Mouse (Mus musculus) macrophage (primary cell): ENCODE measurements around the gene Efhd1. TPM values are rescaled to one million over a fixed set of nuclear protein-coding genes. Genes with fewer than 3 reads are reported as not detected.
A peak's percentile ranks its signal among the peaks of the same experiment; 100 is the strongest.

Experiments
- H3K27ac ChIP-seq: fragments of 350-480 bp; formaldehyde crosslinking; 2 replicates; pipeline ENCODE4 v1.9.0; 2021
- H3K36me3 ChIP-seq: fragments of 350-480 bp; formaldehyde crosslinking; 2 replicates; pipeline ENCODE4 v1.9.0; 2021; ENCODE audit errors: inconsistent target
- H3K4me3 ChIP-seq: fragments of 350-480 bp; formaldehyde crosslinking; 2 replicates; pipeline ENCODE4 v1.9.0; 2021; ENCODE audit errors: inconsistent target
- H3K79me2 ChIP-seq: fragments of 350-480 bp; formaldehyde crosslinking; 2 replicates; pipeline ENCODE4 v1.9.0; 2021; ENCODE audit errors: inconsistent target
- WGBS: methylation state at CpG from one replicate; pipeline ENCODE4 v1.1.7; 2026; ENCODE audit warnings: inconsistent platforms; ENCODE audit not compliant: missing documents; 5-methylcytosine and 5-hydroxymethylcytosine counted together
- polyA plus RNA-seq: library from polyadenylated mRNA; stranded (reverse); fragments of 250-400 nt; gene quantifications from 3 replicates; pipeline ENCODE4 v1.2.4, GENCODE M21; 2018; ENCODE audit warnings: inconsistent platforms

The Efhd1 gene
- polyA plus RNA-seq, 1 experiment from 2014 or later: 0.13 TPM

DNA sequence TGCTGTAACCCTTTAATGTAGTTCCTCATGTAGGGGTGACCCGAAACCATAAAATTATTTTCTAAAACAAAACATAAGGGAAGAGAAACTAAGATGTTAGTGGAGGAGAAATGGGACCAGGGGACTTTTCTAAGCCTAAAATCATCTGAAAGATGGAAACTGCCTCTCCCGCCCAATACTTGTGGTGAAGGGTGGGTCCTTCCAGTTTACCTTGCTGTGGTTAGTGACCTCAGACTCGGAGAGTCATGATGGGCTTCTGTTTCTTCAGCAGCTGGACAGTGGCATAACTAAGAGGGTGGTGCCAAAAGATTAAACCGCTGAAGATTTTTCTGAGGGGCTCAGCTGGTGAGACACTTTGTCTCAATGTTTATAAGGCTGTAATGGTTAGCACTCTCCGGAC is 16.1 kb downstream of the Efhd1 start:
- Histone ChIP-seq H3K79me2 (no peaks in the 10 kb centered on the region), H3K36me3 (no peaks in the 10 kb centered on the region), H3K4me3 (no peak overlapping the region), H3K27ac (no peak overlapping the region)
- 56% methylated on average over 5 of the region's 5 CpGs for WGBS

DNA sequence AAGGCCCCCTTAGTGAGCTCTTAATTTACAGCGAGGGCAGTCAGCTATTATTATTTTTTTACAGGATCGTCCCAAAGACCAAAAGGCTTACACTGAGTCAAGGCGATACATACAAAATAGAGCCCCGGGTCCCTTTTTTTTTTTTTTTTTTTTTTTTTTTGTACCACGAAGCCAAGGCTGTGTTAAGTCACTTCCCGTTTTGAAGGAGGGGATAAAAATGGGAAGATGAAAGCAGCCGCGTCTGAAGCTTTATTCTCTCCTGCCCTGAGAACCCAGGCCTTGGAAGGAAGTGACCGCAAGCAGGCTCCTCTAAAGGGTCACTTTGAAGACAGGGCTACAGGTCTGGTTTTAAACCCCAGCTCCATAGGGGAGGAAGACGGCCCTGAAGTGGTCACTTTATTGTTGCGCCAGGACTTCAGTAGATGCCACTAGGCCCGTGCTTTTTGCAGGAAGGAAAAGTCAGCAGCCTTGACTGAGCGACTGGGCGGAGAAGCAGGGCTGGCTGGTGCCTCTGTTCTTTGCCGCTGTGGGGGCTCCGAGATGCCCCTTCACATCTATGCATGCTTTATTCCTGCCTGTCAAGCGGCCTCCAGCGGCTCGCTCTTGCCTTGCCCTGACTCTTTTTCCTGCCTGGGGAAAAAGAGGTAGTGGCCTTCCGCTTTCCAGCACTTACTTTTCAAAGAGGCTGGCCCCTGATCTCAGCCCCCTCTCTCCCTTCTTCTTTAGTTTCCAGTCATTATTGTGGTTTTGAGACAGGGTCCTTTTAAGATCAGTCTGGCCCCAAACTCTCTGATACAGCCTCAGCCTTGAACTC is 17.6 kb downstream of the Efhd1 start:
- Histone ChIP-seq H3K4me3 (peak overlapping the region; percentile 2; the same call in 1 of the 2 replicates), H3K79me2 (no peaks in the 10 kb centered on the region), H3K27ac (no peak overlapping the region), H3K36me3 (no peaks in the 10 kb centered on the region)
- WGBS: 7% methylated on average over 18 of the region's 20 CpGs

- H3K4me3 ChIP-seq: no peak overlapping the region
- H3K36me3 ChIP-seq: no peaks in the 10 kb centered on the region
- 71% methylated on average over 6 of the region's 6 CpGs for WGBS
- H3K79me2 ChIP-seq: no peaks in the 10 kb centered on the region
- H3K27ac ChIP-seq: no peak overlapping the region
Observed at GRCm38 (mm10) chr1:87282413-87282788, 18.2 kb downstream of the Efhd1 start.

- 98% methylated on average over 10 of the region's 10 CpGs for WGBS
- Histone ChIP-seq H3K4me3 (no peak overlapping the region), H3K36me3 (no peaks in the 10 kb centered on the region), H3K79me2 (no peaks in the 10 kb centered on the region), H3K27ac (no peak overlapping the region)
Observed at GRCm38 (mm10) chr1:87283410-87283960, 19.3 kb downstream of the Efhd1 start.

GRCm38 (mm10) chr1:87287105-87287504 is 22.9 kb downstream of the Efhd1 start:
- Histone ChIP-seq H3K36me3 (no peaks in the 10 kb centered on the region), H3K79me2 (no peaks in the 10 kb centered on the region)
- 93% methylated on average over 2 of the region's 2 CpGs for WGBS

GRCm38 (mm10) chr1:87291416-87291815 is 27.3 kb downstream of the Efhd1 start:
- Histone ChIP-seq H3K36me3 (no peaks in the 10 kb centered on the region), H3K79me2 (no peaks in the 10 kb centered on the region), H3K4me3 (no peak overlapping the region), H3K27ac (no peak overlapping the region)
- 82% methylated on average over 8 of the region's 8 CpGs for WGBS

More at GRCm38 (mm10) chr1:87287105-87287504, 22.9 kb downstream of the Efhd1 start:
- H3K4me3 ChIP-seq: no peak overlapping the region
- no peak overlapping the region for H3K27ac ChIP-seq

DNA sequence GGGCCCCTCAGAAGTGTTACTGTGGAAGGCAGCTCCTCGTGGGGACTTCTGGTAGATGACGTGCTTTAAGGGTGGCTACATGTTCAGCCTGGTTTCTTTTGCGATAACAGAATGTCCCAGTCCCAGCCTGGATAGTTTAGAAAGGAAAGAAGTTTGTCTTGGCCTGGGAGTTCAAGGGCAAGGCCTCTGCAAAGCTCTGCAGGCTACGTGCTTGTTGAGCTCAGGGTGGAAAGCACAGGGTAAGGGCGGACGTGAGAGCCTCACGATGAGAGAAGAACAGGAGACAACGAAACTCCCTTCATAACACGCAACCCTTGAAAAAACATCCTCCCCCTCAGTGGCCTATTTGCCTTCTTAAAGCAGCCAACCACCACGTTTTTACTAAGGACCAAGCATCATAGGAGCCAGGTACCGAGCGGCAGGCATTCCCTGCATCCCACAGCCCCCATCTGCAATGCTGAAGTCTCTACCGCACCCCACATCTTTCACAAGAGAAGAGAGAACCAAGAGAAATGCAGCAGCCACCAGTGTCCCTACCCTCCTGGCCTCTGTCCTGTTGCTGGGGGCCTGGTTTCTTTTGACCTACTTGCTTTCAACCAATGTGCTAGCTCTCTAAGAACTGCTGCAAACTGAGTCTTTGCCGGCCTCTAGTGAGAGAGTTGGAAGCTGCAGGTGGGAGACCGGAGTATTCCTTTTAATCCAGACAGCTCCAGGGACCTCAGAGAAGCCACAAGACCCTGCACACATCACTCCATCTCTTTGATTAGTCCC is 28.4 kb downstream of the Efhd1 start:
- no peaks in the 10 kb centered on the region for H3K36me3 ChIP-seq
- no peak overlapping the region for H3K27ac ChIP-seq
- H3K79me2 ChIP-seq: no peaks in the 10 kb centered on the region
- 82% methylated on average over 15 of the region's 15 CpGs for WGBS
- no peak overlapping the region for H3K4me3 ChIP-seq

GRCm38 (mm10) chr1:87294063-87294710 is 30.0 kb downstream of the Efhd1 start:
- Histone ChIP-seq H3K27ac (no peak overlapping the region), H3K36me3 (no peaks in the 10 kb centered on the region), H3K79me2 (no peaks in the 10 kb centered on the region), H3K4me3 (no peak overlapping the region)
- 87% methylated on average over 4 of the region's 4 CpGs for WGBS

DNA sequence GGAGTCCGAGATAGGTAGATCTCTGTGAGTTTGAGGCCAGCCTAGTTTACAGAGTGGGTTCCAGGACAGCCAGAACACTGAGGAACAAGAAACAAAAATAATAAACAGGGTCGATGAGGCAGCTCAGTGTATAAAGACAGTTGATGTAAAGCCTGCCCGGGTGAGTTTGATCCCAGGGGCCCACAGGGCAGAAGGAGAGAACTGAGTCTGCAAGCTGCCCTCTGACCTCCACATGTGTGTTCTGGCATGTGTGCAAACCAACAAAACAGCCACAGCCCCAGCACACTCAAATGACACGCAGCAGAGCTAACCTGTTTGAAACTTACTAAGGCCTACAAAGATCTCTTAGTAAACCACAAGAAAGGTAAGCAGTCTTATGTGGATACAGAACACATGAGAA is 30.8 kb downstream of the Efhd1 start:
- Histone ChIP-seq H3K4me3 (no peak overlapping the region), H3K79me2 (no peaks in the 10 kb centered on the region), H3K36me3 (no peaks in the 10 kb centered on the region), H3K27ac (no peak overlapping the region)
- WGBS: 89% methylated on average over 4 of the region's 4 CpGs

DNA sequence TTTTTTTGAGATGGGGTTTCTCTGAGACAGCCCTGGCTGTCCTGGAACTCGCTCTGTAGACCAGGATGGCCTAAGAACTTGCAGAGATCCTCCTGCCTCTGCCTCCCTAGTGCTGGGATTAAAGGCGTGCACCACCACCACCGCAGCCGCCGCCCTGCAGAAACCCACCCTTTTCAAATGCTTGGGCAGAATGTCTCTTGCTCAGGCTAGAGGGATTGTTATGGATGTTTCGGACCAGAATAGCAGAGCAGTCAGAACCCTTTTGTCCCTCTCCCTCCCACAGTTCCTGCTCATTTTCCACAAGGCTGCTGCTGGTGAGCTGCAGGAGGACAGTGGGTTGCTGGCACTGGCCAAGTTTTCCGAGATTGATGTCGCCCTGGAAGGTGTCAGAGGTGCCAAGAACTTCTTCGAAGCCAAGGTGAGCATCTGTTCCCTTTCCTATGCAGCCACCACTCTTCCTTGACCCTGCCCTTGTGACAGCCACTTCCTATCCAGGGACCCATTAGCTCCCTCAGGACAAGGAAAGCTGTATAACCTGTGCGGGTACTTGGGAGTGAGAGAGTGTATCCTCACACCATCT is 33.3 kb downstream of the Efhd1 start:
- WGBS: 91% methylated on average over 10 of the region's 10 CpGs
- Histone ChIP-seq H3K4me3 (no peak overlapping the region), H3K79me2 (no peaks in the 10 kb centered on the region), H3K36me3 (no peaks in the 10 kb centered on the region), H3K27ac (no peak overlapping the region)

- H3K4me3 ChIP-seq: no peak overlapping the region
- H3K27ac ChIP-seq: no peak overlapping the region
- no peaks in the 10 kb centered on the region for H3K36me3 ChIP-seq
- H3K79me2 ChIP-seq: no peaks in the 10 kb centered on the region
- WGBS: 82% methylated on average over 14 of the region's 14 CpGs
Observed at GRCm38 (mm10) chr1:87300360-87301286, 36.5 kb downstream of the Efhd1 start.

- Histone ChIP-seq H3K4me3 (no peak overlapping the region), H3K27ac (no peak overlapping the region), H3K36me3 (no peaks in the 10 kb centered on the region), H3K79me2 (no peaks in the 10 kb centered on the region)
- 82% methylated on average over 2 of the region's 2 CpGs for WGBS
Observed at GRCm38 (mm10) chr1:87301971-87302370, 37.8 kb downstream of the Efhd1 start.

DNA sequence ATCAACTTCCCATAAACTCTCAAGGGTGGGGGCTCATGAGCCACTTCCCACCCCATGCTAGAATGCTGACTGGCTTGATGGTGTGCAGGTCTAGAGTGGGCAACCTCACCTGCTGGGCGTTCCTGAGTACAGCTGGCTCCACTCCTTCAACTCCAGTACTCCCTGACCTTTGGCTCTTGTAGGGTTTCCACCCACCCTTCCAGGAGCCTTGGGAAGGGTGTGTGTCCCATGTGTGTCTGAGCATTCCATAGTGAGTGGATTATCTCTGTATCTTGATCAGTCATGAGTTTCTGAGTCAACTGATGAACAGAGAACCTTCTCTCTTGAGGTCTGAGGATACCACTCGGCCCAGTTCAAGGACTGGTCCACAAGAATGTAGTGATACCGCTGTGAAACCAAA is 44.8 kb downstream of the Efhd1 start:
- Histone ChIP-seq H3K36me3 (no peaks in the 10 kb centered on the region), H3K4me3 (no peak overlapping the region), H3K79me2 (no peaks in the 10 kb centered on the region), H3K27ac (no peak overlapping the region)
- WGBS: 92% methylated on average over 3 of the region's 3 CpGs
